Mouse (Mus musculus) layer of hippocampus, postnatal 36 days (tissue): ENCODE data around the gene Trappc13. TPM values are rescaled to one million over a fixed set of nuclear protein-coding genes. Genes with fewer than 3 reads are reported as not detected.

ENCODE experiments used
- DNase-seq, 2 experiments: peaks; one replicate each; pipeline ENCODE4 v3.0.0; 2022
- total RNA-seq, 2 experiments: library from RNA; stranded (reverse); gene quantifications; 2 replicates each; pipeline ENCODE4 v1.2.3; 2021

Trappc13 gene
- total RNA-seq, 2 experiments from 2014 or later: 56.7 to 58.5 TPM

- no peak for DNase-seq
Observed at GRCm38 (mm10) chr13:104114827-104115226, 63.4 kb downstream of the Trappc13 start.

- DNase-seq: no peak
Observed at GRCm38 (mm10) chr13:104113782-104114181, 64.5 kb downstream of the Trappc13 start.

GRCm38 (mm10) chr13:104112266-104112900, 65.9 kb downstream of the Trappc13 start:
- DNase-seq: no peak

- no peak for DNase-seq
Observed at GRCm38 (mm10) chr13:104110526-104110925, 67.7 kb downstream of the Trappc13 start.

GRCm38 (mm10) chr13:104109816-104110521, 68.3 kb downstream of the Trappc13 start:
- peak; percentile 56 to 76 for DNase-seq

- DNase-seq: peak; percentile 75 to 76
Observed at GRCm38 (mm10) chr13:104109288-104109815, 68.9 kb downstream of the Trappc13 start, which contains the start of the genes Nln and Sgtb. TSS of gene Nln (minus strand) at chr13:104109614. TSS of gene Sgtb (plus strand) at chr13:104109741.

- DNase-seq: no peak
Observed at GRCm38 (mm10) chr13:104108651-104109287, 69.5 kb downstream of the Trappc13 start.

GRCm38 (mm10) chr13:104101606-104102235, 76.5 kb downstream of the Trappc13 start:
- no peak for DNase-seq

- no peak for DNase-seq
Observed at GRCm38 (mm10) chr13:104100416-104100815, 77.9 kb downstream of the Trappc13 start.

GRCm38 (mm10) chr13:104097190-104097589, 81.1 kb downstream of the Trappc13 start:
- DNase-seq: no peak

- no peak for DNase-seq
Observed at GRCm38 (mm10) chr13:104095955-104096354, 82.3 kb downstream of the Trappc13 start.

- DNase-seq: no peak
Observed at GRCm38 (mm10) chr13:104094531-104095385, 83.5 kb downstream of the Trappc13 start.

Other genes starting within 250 kb of the Trappc13 start
- 10 to 100 TPM; 19.9 to 25.7 TPM for gene Nln, start 68.9 kb downstream of the Trappc13 start, total RNA-seq
- 10 to 100 TPM; 69.0 to 76.2 TPM for gene Sgtb, start 68.7 kb downstream of the Trappc13 start, total RNA-seq
- 10 to 100 TPM; 55.7 to 60.7 TPM for gene Trim23, start 328 bp upstream of the Trappc13 start, total RNA-seq
- gene Cenpk, start 50.1 kb upstream of the Trappc13 start, total RNA-seq: 1 to 10 TPM in 1 of 2 experiments, under 1 TPM in 1; 0.86 to 1.5 TPM
- gene Ppwd1, start 50.4 kb upstream of the Trappc13 start, total RNA-seq: 10 to 100 TPM; 15.3 to 17.0 TPM
- 1 to 10 TPM; 4.8 to 5.8 TPM for gene Adamts6, start 109.4 kb upstream of the Trappc13 start, total RNA-seq